Mouse (Mus musculus): ENCODE data around the gene Gfy. TPM values are rescaled to one million over a fixed set of nuclear protein-coding genes. Genes with fewer than 3 reads are reported as not detected.
A peak's percentile ranks its signal among the peaks of the same experiment; 100 is the strongest.
"Not testable (repeated sequence)": the region's sequence is repeated elsewhere in the genome, so short reads cannot be mapped to it uniquely, and the experiment has no call there.

Gene Gfy
- polyA plus RNA-seq, 1 experiment from 2014 or later, result not detected

DNA sequence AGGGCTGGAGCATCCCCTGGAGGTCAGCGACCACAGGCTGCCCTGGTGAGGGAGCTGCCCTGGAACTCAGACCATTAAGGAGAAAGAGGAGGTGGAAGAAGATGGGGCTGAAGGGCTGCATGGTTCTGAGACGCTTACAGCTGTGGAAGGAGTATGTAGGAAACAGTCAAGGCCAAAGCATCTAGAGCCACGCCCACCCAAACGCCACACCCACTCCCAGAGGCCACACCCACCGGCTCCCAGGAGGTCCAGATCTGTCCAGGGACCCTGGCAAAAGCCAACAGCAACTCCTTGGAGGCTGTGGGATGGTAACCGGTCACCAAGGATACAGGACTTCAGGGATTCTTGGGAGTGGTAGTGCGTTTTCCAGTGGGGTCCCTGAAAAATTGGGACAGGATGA lies 819 bp downstream of the Gfy start:
- peaks cover 98% of the 10 kb centered on the region for H3K27me3 ChIP-seq
- no peak overlapping the region for H3K27ac ChIP-seq
- no peak overlapping the region for H3K9ac ChIP-seq
- no peak for ATAC-seq (replicated peaks; ENCODE audit: insufficient number of reproducible peaks, insufficient read depth, low FRiP score, low read depth)
- no peak overlapping the region for H3K4me2 ChIP-seq
- no peaks in the 10 kb centered on the region for H3K9me3 ChIP-seq (replicated peaks)
- H3K4me3 ChIP-seq, result no peak overlapping the region
- H3K36me3 ChIP-seq, result no peaks in the 10 kb centered on the region
- H3K4me1 ChIP-seq (replicated peaks), result peaks cover 33% of the 10 kb centered on the region
- 26% methylated on average over 7 of the region's 7 CpGs for WGBS

DNA sequence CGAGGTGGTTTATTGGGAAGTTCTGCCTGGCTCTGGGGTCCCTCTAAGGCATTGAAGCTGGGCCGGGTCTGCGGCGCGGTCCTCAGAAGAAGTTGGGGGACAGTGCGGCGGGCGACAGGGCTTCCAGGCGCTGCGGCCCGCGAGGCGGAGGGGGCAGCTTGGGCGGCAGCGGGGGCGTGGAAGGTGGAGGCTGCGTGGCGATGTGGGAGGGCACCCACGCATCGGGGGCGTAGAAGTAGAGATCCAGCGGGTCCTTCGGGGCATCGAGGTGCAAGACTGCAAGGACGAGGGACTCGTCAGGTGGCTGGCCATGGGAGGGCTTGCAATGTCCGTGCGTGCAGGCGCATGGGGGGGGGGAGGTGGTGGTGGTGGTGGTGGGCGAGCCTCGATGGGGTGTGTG lies 3.0 kb downstream of the Gfy start:
- Histone ChIP-seq H3K27me3 (peaks cover 87% of the 10 kb centered on the region), H3K36me3 (no peaks in the 10 kb centered on the region), H3K4me2 (peak overlapping the region; percentile 45), H3K9me3 (replicated peaks) (peaks cover 2% of the 10 kb centered on the region; the same call in 1 of the 2 replicates), H3K4me1 (replicated peaks) (peaks cover 18% of the 10 kb centered on the region), H3K27ac (no peak overlapping the region), H3K4me3 (peak overlapping the region; percentile 26), H3K9ac (no peak overlapping the region)
- WGBS, result 4% methylated on average over 30 of the region's 31 CpGs
- ATAC-seq (replicated peaks; ENCODE audit: insufficient number of reproducible peaks, insufficient read depth, low FRiP score, low read depth), result no peak

DNA sequence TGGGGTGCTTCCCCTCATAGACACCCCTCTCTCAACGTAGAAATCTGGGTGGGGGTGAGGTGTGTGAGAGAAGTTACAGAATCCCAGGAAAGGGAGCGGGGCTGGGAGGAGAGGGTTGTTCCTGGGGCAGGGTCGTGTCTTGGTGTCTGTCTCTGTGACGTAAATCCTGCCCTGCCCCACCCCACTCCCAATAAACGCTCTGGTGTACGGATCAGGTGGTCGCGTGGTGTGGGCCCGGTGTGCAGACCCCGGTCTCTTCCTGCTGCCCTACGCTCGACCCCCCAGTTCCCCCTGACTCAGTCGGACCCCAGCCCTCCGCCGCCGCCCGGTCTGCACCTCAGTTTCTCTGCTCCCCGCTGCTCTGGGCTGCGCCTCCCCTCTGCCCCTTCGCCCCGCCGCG lies 3.4 kb downstream of the Gfy start:
- no peak overlapping the region for H3K9ac ChIP-seq
- no peaks in the 10 kb centered on the region for H3K36me3 ChIP-seq
- H3K9me3 ChIP-seq (replicated peaks), result peaks cover 2% of the 10 kb centered on the region; the same call in 1 of the 2 replicates
- 2% methylated on average over 23 of the region's 23 CpGs for WGBS
- no peak for ATAC-seq (replicated peaks; ENCODE audit: insufficient number of reproducible peaks, insufficient read depth, low FRiP score, low read depth)
- H3K4me1 ChIP-seq (replicated peaks), result peaks cover 14% of the 10 kb centered on the region
- H3K4me3 ChIP-seq, result peak overlapping the region; percentile 26
- peak overlapping the region; percentile 45 for H3K4me2 ChIP-seq
- peaks cover 83% of the 10 kb centered on the region for H3K27me3 ChIP-seq
- no peak overlapping the region for H3K27ac ChIP-seq

DNA sequence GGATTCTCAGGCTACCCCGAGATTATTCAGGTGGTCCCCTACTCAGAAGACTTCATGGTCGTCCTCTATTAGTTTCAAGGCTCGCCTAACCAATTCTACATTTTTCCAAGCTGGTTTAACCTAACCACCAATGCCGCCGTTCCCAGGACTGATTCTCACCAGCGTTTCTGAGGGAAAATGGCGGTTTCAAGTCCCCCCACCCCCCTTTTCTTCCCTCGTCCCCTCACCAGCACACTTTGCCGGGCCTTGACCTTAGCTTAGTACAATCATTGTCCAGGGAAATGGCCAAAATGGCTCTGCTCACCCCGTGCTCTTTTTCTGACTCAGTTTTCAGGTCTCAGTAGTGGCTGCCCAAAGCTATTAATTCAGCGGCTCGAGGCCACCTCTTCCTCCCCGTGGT lies 4.0 kb downstream of the Gfy start:
- no peak overlapping the region for H3K9ac ChIP-seq
- H3K27ac ChIP-seq, result no peak overlapping the region
- H3K9me3 ChIP-seq (replicated peaks), result peaks cover 5% of the 10 kb centered on the region
- no peak for ATAC-seq (replicated peaks; ENCODE audit: insufficient number of reproducible peaks, insufficient read depth, low FRiP score, low read depth)
- no peak overlapping the region for H3K4me3 ChIP-seq
- WGBS, result 7% methylated on average over 13 of the region's 13 CpGs
- H3K4me1 ChIP-seq (replicated peaks), result peaks cover 12% of the 10 kb centered on the region
- peaks cover 78% of the 10 kb centered on the region for H3K27me3 ChIP-seq
- H3K4me2 ChIP-seq, result no peak overlapping the region
- H3K36me3 ChIP-seq, result no peaks in the 10 kb centered on the region

DNA sequence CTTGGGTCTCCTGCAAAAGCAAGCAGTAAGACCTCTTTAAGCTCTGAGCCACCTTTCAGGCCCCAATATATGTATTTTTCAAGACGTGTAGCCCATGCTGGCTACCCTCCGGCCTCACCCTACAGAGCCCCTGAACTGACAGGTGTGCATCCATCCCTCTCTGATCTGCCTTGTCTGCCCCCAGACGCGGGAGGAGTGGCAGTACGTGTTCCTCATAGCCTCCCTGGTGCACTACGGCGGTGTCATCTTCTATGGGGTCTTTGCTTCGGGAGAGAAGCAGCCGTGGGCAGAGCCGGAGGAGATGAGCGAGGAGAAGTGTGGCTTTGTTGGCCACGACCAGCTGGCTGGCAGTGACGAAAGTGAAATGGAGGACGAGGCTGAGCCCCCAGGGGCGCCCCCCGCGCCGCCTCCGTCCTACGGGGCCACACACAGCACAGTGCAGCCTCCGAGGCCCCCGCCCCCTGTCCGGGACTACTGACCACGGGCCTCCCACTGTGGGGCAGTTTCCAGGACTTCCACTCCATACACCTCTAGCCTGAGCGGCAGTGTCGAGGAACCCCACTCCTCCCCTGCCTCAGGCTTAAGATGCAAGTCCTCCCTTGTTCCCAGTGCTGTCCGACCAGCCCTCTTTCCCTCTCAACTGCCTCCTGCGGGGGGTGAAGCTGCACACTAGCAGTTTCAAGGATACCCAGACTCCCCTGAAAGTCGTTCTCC lies 4.6 kb downstream of the Gfy start:
- WGBS, result 4% methylated on average over 28 of the region's 29 CpGs
- peak; percentile 37; the same call in 1 of the 2 replicates for ATAC-seq (replicated peaks; ENCODE audit: insufficient number of reproducible peaks, insufficient read depth, low FRiP score, low read depth)
- H3K4me1 ChIP-seq (replicated peaks), result peaks cover 12% of the 10 kb centered on the region
- no peak overlapping the region for H3K27ac ChIP-seq
- H3K4me3 ChIP-seq, result 0 out of 2 replicates have a peak overlapping the region, but pooled peaks have one; percentile 6
- H3K9ac ChIP-seq, result no peak overlapping the region
- H3K9me3 ChIP-seq (replicated peaks), result peaks cover 11% of the 10 kb centered on the region
- peaks cover 76% of the 10 kb centered on the region for H3K27me3 ChIP-seq
- 0 out of 2 replicates have a peak, but pooled peaks cover 5% of the 10 kb centered on the region for H3K36me3 ChIP-seq
- H3K4me2 ChIP-seq, result no peak overlapping the region

DNA sequence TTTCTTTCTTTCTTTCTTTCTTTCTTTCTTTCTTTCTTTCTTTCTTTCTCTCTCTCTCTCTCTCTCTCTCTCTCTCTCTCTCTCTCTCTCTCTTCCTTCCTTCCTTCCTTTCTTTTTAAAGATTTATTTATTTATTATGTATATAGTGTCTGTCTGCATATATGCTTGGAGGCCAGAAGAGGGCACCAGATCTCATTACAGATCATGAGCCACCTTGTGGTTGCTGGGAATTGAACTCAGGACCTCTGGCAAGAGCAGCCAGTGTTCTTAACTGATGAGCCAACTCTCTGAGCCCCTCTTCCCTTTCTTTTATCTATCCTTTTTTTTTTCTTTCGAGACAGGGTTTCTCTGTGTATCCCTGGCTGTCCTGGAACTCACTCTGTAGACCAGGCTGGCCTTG lies 5.6 kb downstream of the Gfy start:
- Histone ChIP-seq H3K27me3 (peaks cover 76% of the 10 kb centered on the region), H3K9me3 (replicated peaks) (peaks cover 18% of the 10 kb centered on the region), H3K4me1 (replicated peaks) (peaks cover 12% of the 10 kb centered on the region)
- not testable (repeated sequence) for ATAC-seq (replicated peaks; ENCODE audit: insufficient number of reproducible peaks, insufficient read depth, low FRiP score, low read depth); H3K4me2 ChIP-seq; H3K27ac ChIP-seq; H3K36me3 ChIP-seq; H3K4me3 ChIP-seq; H3K9ac ChIP-seq
- 55% methylated on average over 1 of the region's 1 CpGs for WGBS

DNA sequence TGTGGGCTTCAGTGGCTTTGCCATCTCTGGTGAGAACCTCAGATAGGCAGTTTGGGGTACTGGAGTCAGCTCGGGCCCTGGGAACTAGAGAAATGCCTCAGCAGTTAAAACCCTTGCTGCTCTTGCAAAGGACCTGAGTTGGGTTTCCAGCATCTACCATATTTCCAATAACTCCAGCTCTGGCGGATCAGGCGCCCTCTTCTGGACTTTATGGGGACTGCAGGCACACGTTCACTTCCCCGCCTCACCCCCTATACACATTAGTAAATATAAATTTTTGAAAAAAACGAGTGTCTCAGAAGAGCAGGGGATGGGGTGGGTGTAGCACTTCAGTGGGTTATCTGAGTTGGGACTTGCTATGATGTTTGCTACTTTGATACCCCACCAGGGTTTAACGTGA lies 6.4 kb downstream of the Gfy start:
- 0 out of 2 replicates have a peak, but pooled peaks cover 5% of the 10 kb centered on the region for H3K36me3 ChIP-seq
- no peak overlapping the region for H3K4me2 ChIP-seq
- H3K9me3 ChIP-seq (replicated peaks), result peaks cover 18% of the 10 kb centered on the region
- no peak overlapping the region for H3K4me3 ChIP-seq
- H3K4me1 ChIP-seq (replicated peaks), result peaks cover 12% of the 10 kb centered on the region
- ATAC-seq (replicated peaks; ENCODE audit: insufficient number of reproducible peaks, insufficient read depth, low FRiP score, low read depth), result no peak
- 59% methylated on average over 7 of the region's 7 CpGs for WGBS
- peaks cover 76% of the 10 kb centered on the region for H3K27me3 ChIP-seq
- no peak overlapping the region for H3K9ac ChIP-seq
- H3K27ac ChIP-seq, result no peak overlapping the region

DNA sequence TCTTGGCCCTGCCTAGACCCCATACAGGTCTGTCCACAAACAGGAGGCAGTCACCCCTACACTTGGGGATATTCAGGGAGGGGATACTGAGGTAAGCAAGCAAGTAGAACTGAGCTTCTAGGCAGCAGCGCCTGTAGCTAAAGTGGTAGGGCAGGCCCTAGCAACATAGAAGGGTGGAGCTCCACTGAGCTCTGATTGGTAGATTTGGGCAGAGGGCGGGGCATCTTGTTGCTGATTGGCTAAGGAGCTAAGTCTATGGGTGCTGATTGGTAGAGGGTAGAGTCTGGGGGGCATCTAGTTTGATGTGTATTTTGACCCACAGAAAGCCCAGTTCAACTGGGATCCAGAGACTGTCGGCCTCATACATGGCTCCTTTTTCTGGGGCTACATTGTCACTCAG lies 9.9 kb downstream of the Gfy start:
- no peak overlapping the region for H3K4me3 ChIP-seq
- no peak for ATAC-seq (replicated peaks; ENCODE audit: insufficient number of reproducible peaks, insufficient read depth, low FRiP score, low read depth)
- 90% methylated on average over 3 of the region's 3 CpGs for WGBS
- H3K9me3 ChIP-seq (replicated peaks), result peaks cover 18% of the 10 kb centered on the region
- no peak overlapping the region for H3K9ac ChIP-seq
- no peak overlapping the region for H3K4me2 ChIP-seq
- peaks cover 6% of the 10 kb centered on the region; the same call in 1 of the 2 replicates for H3K4me1 ChIP-seq (replicated peaks)
- 0 out of 2 replicates have a peak, but pooled peaks cover 5% of the 10 kb centered on the region for H3K36me3 ChIP-seq
- no peak overlapping the region for H3K27ac ChIP-seq
- H3K27me3 ChIP-seq, result peaks cover 76% of the 10 kb centered on the region

DNA sequence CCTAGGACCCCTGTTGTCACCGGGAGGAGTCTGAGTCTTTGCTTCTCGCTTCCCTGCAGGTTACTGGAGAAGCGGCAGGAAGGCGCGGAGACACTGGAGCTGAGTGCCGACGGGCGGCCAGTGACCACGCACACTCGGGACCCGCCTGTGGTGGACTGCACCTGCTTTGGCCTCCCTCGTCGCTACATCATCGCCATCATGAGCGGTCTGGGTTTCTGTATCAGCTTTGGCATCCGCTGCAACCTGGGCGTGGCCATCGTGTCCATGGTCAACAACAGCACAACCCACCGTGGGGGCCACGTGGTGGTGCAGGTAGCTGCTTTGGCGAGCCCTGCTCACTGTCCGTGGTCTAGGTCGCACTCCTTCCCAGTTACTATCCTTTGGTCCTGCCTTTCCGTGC lies 10.7 kb downstream of the Gfy start:
- 0 out of 2 replicates have a peak overlapping the region, but pooled peaks have one; percentile 7 for H3K4me3 ChIP-seq

DNA sequence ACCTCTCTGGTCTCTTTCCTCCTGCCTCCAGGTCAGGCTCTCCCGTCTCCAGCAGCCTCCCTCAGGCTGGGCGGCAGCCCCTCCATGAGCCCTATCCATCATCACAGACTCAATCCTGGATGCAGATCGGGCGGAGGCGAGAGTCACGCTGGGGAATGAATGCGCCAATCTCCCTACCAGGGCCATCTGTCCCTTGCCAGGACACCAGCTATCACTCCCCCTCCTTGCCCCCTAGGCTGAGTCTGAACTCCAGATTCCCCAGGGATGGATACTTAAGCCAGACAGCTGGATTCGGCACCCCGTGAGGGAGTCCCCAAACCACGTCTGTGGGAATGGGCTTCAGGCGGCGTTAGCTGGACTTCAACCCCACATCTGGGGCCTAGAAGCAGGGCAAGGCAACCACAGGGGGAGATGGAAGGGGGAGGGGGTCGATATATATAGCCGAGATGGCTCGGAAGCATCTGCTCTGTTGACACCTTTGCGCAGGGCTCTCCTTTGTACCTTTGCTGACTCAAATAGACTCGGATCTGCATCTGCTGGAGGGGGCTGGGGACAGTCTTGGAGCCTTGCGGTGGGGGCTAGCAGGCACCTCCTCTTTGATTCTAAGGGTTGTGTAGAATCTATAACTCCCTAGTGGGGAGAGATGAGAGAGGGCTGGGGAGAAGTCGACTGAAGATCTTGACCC lies 11.5 kb downstream of the Gfy start:
- Histone ChIP-seq H3K36me3 (0 out of 2 replicates have a peak, but pooled peaks cover 5% of the 10 kb centered on the region), H3K27ac (no peak overlapping the region), H3K9ac (no peak overlapping the region), H3K9me3 (replicated peaks) (peaks cover 18% of the 10 kb centered on the region), H3K4me3 (no peak overlapping the region), H3K4me2 (no peak overlapping the region), H3K4me1 (replicated peaks) (peaks cover 12% of the 10 kb centered on the region), H3K27me3 (peaks cover 80% of the 10 kb centered on the region)
- 4% methylated on average over 19 of the region's 19 CpGs for WGBS
- no peak for ATAC-seq (replicated peaks; ENCODE audit: insufficient number of reproducible peaks, insufficient read depth, low FRiP score, low read depth)

More for the DNA sequence above, 10.7 kb downstream of the Gfy start:
- Histone ChIP-seq H3K27me3 (peaks cover 77% of the 10 kb centered on the region), H3K9me3 (replicated peaks) (peaks cover 18% of the 10 kb centered on the region), H3K4me2 (no peak overlapping the region), H3K9ac (no peak overlapping the region), H3K4me1 (replicated peaks) (peaks cover 11% of the 10 kb centered on the region), H3K27ac (no peak overlapping the region), H3K36me3 (0 out of 2 replicates have a peak, but pooled peaks cover 5% of the 10 kb centered on the region)
- ATAC-seq (replicated peaks; ENCODE audit: insufficient number of reproducible peaks, insufficient read depth, low FRiP score, low read depth), result no peak
- 11% methylated on average over 24 of the region's 24 CpGs for WGBS

DNA sequence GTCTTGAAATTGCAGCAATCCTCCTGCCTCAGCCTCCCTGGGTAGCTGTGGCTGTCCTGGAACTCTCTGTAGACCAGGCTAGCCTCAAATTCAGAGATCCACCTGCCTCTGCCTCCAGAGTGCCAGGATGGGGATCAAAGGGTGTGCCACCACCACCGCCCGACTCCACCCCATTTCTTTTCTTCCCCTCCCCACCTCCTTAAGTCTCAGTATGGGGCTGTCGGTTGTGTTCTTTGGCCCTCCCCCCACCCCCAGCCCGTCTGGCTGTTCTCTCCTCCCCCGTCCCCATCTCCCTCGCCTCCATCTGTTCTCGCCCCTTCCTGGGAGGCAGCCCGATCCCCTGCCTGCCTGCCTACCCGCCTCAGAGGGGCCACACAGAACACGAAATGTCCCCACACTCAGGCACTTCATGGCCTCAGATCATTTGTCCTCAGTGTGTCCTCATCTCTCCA lies 12.4 kb downstream of the Gfy start:
- Histone ChIP-seq H3K27me3 (peaks cover 86% of the 10 kb centered on the region), H3K9ac (no peak overlapping the region), H3K9me3 (replicated peaks) (peaks cover 17% of the 10 kb centered on the region), H3K4me2 (no peak overlapping the region), H3K27ac (no peak overlapping the region), H3K4me3 (no peak overlapping the region), H3K36me3 (0 out of 2 replicates have a peak, but pooled peaks cover 5% of the 10 kb centered on the region), H3K4me1 (replicated peaks) (peaks cover 18% of the 10 kb centered on the region)
- no peak for ATAC-seq (replicated peaks; ENCODE audit: insufficient number of reproducible peaks, insufficient read depth, low FRiP score, low read depth)
- 25% methylated on average over 10 of the region's 10 CpGs for WGBS
